Mouse (Mus musculus): ENCODE measurements at regions not wholly inside any gene's neighbourhood (a gene's known extent, or its start where the extent isn't known, plus 50 kb on each side); places are given as distances from the start of the nearest gene placed in this dataset.

DNA sequence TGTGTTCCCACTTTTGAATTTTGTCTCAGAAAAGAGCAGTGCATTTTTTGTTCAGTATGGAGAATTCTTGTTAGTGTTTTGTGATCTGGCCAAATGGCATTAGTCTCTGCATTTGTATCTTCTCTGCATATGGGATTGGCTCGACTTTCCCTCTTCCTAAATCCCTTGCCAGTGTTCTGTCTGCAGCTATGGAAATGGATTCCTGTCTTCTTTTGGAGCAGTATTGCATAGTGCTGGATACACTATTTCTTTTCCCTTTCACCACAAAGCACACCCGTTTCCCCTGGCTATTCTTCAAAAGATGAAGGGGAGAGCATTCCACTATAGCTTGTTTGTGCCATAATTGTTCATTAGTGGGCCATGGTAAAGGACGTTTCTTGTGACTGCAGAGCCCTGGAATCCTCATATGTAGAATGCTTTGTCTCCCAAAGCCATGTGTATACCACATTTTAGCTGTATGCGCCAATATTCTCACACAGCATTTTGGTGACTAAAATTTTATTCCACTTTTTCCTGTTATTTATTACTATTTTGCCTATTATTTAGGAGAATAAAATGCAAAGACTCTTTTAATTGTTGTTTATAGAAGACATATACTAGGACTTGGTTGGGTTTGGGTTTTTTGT is 197.8 kb downstream of the Hs3st1 start:
- DNase-seq, result no peak

- DNase-seq, result no peak
These were observed 218.2 kb downstream of the Hs3st1 start for GRCm38 (mm10) chr5:39537044-39537443.

DNA sequence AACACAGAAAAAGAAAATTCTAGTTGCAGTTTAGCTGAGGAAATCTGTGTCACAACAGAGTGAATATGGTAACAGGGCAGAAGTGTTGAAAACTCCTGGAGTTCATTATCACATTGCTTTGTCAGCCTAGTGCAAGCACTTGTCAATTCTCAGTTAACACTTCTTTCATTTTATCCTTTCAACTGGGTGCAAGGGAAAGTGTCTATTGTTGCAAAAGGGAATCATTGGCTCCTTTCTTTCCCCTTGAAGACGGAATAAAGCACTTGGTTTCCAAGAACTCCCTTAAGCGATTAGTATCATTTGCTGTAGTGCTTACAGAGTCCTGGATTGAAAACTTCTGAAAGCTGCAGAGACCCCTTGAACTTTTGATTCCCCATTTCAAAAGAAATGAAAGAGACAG is 218.9 kb downstream of the Hs3st1 start:
- no peak for DNase-seq

GRCm38 (mm10) chr5:39510246-39510645 is 245.0 kb downstream of the Hs3st1 start:
- no peak for DNase-seq

- DNase-seq, result no peak
These were observed 272.5 kb downstream of the Hs3st1 start for GRCm38 (mm10) chr5:39482756-39483155.

GRCm38 (mm10) chr5:39458116-39458525 is 297.2 kb downstream of the Hs3st1 start:
- DNase-seq, result no peak

GRCm38 (mm10) chr5:39453706-39454105 is 301.6 kb downstream of the Hs3st1 start:
- DNase-seq, result no peak

DNA sequence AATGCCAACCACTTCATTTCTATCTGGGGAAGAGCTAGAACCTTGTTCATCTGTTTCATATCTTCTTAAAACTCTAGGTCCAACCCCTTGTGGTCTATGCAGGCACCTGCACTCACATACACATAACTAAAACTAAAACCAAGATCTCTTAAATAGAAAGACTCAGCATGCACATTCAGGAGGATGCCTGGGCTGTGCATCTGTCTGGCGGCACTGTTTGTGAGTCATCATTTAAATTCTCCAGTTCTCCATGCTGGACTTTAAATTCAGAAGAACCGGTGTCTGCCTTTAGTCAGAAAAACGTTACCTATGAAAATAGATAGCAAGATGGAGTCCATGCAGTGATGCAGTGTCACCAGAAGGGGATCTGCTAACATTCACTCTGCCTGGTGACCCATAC is 314.5 kb downstream of the Hs3st1 start:
- DNase-seq, result no peak

GRCm38 (mm10) chr5:39437463-39438201 is 317.6 kb downstream of the Hs3st1 start:
- DNase-seq, result no peak

GRCm38 (mm10) chr5:39426053-39426452 is 329.2 kb downstream of the Hs3st1 start:
- peak; percentile 11 for DNase-seq

- peak; percentile 78 for DNase-seq
These were observed 331.6 kb downstream of the Hs3st1 start for GRCm38 (mm10) chr5:39423720-39424119.

DNA sequence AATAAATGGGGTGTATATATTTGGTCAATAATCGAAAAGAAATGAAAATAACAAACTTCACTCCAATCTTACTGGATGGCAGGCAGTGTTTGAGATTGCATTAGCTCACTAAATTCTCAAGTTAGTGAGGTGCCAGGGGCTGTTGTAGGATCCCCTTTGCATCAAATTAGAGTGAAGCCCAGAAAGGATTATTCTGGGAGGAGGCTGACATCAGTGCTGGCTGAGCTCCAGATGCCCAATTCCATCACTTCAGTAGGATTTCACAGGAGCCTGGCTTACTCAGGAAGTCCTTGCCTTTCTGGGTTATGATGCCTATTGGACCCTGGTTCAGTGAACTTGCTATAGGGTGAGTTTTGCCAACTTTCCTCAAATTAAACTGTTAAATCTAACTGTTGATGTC is 336.5 kb downstream of the Hs3st1 start:
- peak; percentile 29 for DNase-seq

DNA sequence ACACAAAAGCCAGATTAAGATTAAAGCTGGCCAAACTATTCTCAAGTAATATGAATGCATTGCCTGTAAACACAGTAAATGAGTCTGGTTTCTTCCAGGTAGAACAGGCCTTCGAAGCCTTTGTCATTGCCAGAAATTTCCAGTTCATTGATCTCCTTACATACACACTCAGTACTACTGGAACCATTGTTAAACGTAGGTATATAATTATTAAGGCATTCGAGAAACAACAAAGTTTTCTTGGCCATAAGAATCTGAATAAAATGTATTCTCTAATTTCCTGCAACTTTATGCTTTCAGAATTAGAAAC is 337.5 kb downstream of the Hs3st1 start:
- DNase-seq, result no peak

- DNase-seq, result peak; percentile 11
These were observed 338.0 kb downstream of the Hs3st1 start for GRCm38 (mm10) chr5:39417121-39417844.

- no peak for DNase-seq
These were observed 338.7 kb downstream of the Hs3st1 start for GRCm38 (mm10) chr5:39416597-39417023.

- no peak for DNase-seq
These were observed 342.5 kb downstream of the Hs3st1 start for GRCm38 (mm10) chr5:39412756-39413155.

DNA sequence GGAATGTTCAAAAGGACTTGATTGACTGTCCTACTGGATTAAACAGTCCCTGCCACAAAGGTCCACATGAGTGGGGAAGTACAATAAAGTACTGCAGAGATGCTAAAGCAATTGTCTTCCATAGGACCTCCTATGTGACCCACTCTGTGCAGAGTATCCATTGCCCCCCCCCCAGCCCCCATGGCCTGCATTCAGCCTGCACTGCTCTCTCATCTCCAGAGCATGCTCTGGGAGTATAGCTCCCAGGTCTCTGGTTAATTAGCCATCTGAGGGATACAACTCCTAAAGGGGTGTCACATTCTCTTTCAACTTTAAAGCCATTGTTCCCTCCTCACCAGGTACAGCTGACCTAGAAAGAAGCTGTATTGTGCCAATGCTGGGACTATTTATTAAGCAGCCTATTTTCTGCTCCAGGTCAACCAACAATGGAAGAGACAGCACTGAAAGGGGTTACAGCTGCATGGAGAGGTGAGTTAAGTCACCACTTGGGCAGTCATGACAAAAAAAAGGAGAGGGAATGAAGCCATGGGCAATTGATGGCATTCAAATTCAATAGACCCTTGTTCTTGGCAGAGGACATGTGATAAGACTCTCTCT is 364.8 kb downstream of the Hs3st1 start:
- no peak for DNase-seq

GRCm38 (mm10) chr5:39384410-39384809 is 370.9 kb downstream of the Hs3st1 start:
- DNase-seq, result no peak

GRCm38 (mm10) chr5:39374199-39374598 is 381.1 kb downstream of the Hs3st1 start:
- no peak for DNase-seq

GRCm38 (mm10) chr5:39348680-39349079 is 406.6 kb downstream of the Hs3st1 start:
- no peak for DNase-seq

DNA sequence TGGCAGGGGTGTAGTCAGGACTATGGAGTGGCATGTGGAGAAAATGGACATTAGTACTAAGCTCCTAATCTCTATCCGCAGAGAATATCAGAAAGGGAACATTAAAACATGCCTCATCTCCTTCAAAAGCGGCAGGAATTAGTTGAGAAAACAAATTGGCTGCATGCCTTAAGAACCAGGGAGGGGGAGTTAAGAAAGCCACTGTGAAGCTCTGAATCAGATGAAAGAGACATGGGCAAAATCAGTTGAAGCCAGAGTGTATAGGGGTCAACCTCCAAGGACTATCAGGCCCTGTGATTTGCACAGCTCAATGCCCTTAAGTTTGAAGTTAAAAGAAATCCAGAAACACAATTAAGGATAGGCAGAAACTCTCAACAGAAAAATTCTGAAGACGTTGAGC is 408.3 kb downstream of the Hs3st1 start:
- DNase-seq, result no peak

DNA sequence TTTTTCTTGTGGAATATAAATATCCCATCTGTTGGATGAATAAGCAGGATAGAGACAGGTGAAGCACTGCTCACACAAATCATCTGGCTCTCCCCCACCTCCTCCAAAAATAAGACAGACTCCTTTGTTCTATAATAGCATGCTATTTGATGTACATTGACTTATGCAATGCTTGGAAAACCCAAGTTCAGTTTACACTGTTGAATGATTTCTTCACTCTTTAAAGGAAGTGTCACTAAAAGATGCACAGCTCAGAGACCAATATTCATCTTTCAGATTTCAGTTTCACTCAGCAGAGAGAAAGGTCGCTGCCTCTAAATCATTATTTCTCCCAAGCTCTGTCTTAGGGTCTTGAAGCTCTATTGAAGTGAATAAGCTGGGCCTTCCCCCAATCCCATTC is 417.4 kb downstream of the Hs3st1 start:
- DNase-seq, result no peak

GRCm38 (mm10) chr5:39336484-39336985 is 418.7 kb downstream of the Hs3st1 start:
- DNase-seq, result no peak

DNA sequence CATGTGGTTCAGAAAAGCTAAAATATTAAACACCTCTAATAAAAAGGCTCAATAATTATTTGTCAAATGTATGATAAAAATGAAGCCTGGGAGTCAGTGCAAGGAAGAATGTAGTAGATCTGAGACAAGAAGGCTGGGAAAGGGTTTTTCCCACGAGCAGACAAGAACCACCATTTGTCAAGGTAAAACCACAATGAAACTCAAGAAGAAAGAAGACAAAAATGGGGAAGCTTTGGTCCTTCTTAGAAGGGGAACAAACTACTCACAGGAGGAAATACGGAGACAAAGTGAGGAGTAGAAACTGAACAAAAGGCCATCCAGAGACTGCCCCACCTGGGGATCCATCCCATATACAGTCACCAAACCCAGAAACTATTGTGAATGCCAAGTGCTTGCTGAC is 420.0 kb downstream of the Hs3st1 start:
- DNase-seq, result no peak
